Mouse (Mus musculus) E14TG2a.4 (cell line): ENCODE measurements around the gene Col6a4.

Experiments used
- CTCF ChIP-seq: conservative IDR thresholded peaks from 2 replicates; pipeline ENCODE4 v1.5.1; 2014; ENCODE audit warnings: low read length
- NANOG ChIP-seq: IDR thresholded peaks from 2 replicates; pipeline ENCODE4 v1.6.1; 2014; ENCODE audit warnings: borderline replicate concordance, low read length, mixed read lengths
- POU5F1 ChIP-seq: IDR thresholded peaks from 2 replicates; pipeline ENCODE4 v1.6.1; 2014; ENCODE audit warnings: low read length, borderline replicate concordance

DNA sequence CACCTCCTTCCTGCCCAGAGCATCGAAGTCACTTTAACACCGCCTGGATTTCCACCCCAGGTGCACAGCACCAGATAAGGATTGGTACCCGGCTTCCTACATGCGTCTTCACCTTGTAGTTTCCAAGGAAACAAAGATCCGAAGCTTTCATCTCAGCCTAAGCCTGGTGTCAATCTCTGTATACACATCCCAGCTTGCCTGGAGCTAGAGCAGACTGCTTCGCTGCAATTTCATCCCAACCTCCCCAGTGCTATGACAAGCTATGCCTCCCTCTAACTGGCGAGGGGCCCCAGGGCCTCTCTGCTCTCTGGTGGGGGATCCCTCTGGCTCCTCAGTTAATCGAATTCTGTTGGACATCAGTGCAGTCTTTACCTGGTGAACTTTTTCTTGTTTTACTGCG, 3.7 kb upstream of the Col6a4 start:
- no peak for TF ChIP-seq CTCF
- TF ChIP-seq POU5F1, result no peak
- TF ChIP-seq NANOG, result no peak
